Mouse (Mus musculus) hematopoietic multipotent progenitor cell, adult 10-12 weeks (in vitro differentiated cells): ENCODE measurements around the gene Rack1. TPM values are rescaled to one million over a fixed set of nuclear protein-coding genes. Genes with fewer than 3 reads are reported as not detected.

ENCODE experiments used
- polyA plus RNA-seq: library from polyadenylated mRNA; stranded (reverse); fragments of >175 nt; gene quantifications from 2 replicates; pipeline ENCODE4 v1.2.3, GENCODE M21; 2012; ENCODE audit warnings: low replicate concordance

Gene Rack1
- polyA plus RNA-seq = 358 and 3,878 TPM in 2 replicates

DNA sequence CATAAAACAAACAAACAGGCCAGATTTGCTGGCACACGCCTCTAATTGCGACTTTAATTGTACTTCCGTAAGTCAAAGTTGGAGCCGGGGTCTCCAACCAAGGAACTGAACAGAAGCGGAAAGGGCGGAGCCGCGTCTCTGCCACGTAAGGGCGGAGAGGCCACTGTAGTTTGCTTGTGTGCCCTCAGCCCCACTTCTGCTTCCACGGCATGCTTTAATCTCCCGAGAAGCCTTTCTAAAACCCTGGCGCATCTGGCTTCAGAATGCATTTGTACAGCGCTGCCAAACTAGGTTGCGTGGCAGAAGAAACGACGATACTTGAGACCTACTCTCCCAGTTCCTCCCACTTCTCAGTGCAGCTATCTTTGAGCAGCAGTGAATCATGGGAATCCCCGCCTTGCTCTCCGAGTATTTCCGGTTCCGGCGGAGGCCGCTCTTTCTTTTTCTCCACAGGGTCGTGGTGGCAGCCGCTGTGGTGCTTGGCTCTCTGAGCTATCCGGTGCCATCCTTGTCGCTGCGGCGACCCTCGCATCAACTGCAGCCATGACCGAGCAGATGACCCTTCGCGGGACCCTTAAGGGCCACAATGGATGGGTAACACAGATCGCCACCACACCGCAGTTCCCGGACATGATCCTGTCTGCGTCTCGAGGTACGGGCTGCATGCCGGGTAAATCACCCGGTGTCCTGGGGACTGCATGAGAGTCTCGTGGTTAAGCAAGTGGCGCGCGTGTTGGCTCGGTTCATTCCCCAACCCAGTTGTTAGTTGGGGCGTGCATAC lies at the start of gene Rack1:
Gene Rack1, plus strand, starts transcription at position 412 of the 781 bp plus-strand sequence.

DNA sequence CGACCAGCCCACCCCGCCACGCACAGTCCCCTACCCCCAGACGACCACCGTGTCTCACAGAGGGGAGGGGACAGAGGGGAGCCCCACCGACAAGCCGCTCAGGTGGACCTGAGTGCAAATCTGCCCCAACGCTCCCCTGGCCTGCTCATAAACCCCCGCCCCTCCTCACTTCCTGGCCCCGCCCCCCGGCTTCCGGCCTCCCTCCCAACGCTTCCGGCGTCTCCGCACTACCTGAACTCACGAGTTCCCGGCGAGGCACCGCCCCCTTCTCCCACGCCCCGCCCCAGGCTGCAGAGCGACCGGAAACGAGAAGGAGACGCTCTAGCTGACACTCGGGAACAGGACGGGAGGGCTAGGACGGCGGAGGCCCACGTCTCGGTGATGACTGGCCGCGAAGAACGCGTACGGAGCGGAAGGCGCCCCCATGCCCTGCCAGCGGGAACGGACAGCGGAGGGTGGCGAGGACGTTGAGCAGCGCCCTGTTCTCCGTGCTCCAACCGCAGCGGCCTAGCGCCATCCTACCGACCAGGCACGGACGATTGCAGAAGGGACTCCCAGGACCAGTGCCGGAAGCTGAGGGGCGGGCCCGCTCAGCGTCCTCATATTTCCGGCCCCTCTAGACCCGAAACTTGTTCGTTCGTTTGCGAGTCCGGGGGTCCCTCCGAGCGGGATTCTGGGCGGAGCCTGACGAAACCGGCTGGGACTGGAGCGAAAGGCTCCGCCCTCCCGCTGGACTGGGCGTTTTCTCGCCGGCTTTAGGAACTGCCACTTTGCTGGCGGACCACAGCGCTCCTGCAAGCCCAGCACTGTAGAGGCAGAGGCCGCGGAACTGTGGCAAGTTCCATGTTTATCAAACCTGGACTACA lies 16.9 kb downstream of the Rack1 start, which contains the start of gene Trim41:
Gene Trim41, minus strand, starts transcription at position 554 of the 866 bp plus-strand sequence.

GRCm38 (mm10) chr11:48825979-48826751 lies 26.0 kb downstream of the Rack1 start, which contains the start of the genes Trim7 and Gm12184:
TSS of gene Trim7 (plus strand) at chr11:48826140.
TSS of gene Gm12184 (minus strand) at chr11:48826655.

Other genes with a start within 250 kb of the Rack1 start
- gene Trim41, start 17.0 kb downstream of the Rack1 start, polyA plus RNA-seq = 42.0 and 70.1 TPM in 2 replicates
- 60.8 and 116 TPM in 2 replicates for gene Trim7, start 25.8 kb downstream of the Rack1 start, polyA plus RNA-seq
- 18.1 and 57.7 TPM in 2 replicates for gene Gm12184, start 26.3 kb downstream of the Rack1 start, polyA plus RNA-seq
- 5.7 and 6.1 TPM in 2 replicates for gene Irgm1, start 71.4 kb downstream of the Rack1 start, polyA plus RNA-seq
- 0.40 and 0.45 TPM in 2 replicates for gene Gm5431, start 101.9 kb downstream of the Rack1 start, polyA plus RNA-seq
- gene Psme2b, start 145.9 kb downstream of the Rack1 start, polyA plus RNA-seq = 4.0 and 21.9 TPM in 2 replicates
- 0.04 and 0.08 TPM in 2 replicates for gene Olfr56, start 178.6 kb downstream of the Rack1 start, polyA plus RNA-seq
- gene 9930111J21Rik1, start 179.1 kb downstream of the Rack1 start, polyA plus RNA-seq = 6.6 and 11.8 TPM in 2 replicates
- gene Gm12185, start 191.9 kb downstream of the Rack1 start, polyA plus RNA-seq = 0.11 and 0.20 TPM in 2 replicates
- gene Tgtp1, start 193.8 kb downstream of the Rack1 start, polyA plus RNA-seq = 2.3 and 4.4 TPM in 2 replicates